Mouse (Mus musculus): ENCODE results near the gene Nid1. TPM values are rescaled to one million over a fixed set of nuclear protein-coding genes. Genes with fewer than 3 reads are reported as not detected.

Gene Nid1
- polyA plus RNA-seq, 2 experiments, result 16.9 to 18.3 TPM

- H3K9ac ChIP-seq (replicated peaks), result no peak overlapping the region
- no peak for TF ChIP-seq EP300 (IDR thresholded peaks at IDR 0.05; ENCODE audit: low read depth)
- no peak for TF ChIP-seq CTCF (IDR thresholded peaks at IDR 0.05; ENCODE audit: low read depth)
- WGBS (ENCODE audit: insufficient replicate concordance), result 53% methylated on average over 2 of the region's 2 CpGs
- no peak for DNase-seq (ENCODE audit: low read depth in 3 of 3, low spot score in 3 of 3)
- no peaks in the 10 kb centered on the region for H3K9me3 ChIP-seq (ENCODE audit: control insufficient read depth, low read length)
- ATAC-seq (ENCODE audit: insufficient read depth), result no peak
- H3K27me3 ChIP-seq (ENCODE audit: control insufficient read depth, insufficient read depth, low read length), result no peaks in the 10 kb centered on the region
- no peak overlapping the region for H3K4me2 ChIP-seq (ENCODE audit: low read depth)
- no peak overlapping the region for H3K4me3 ChIP-seq (ENCODE audit: insufficient read depth in 1 of 2, low read depth in 2 of 2, low read length in 2 of 2)
- no peaks in the 10 kb centered on the region for H3K4me1 ChIP-seq (replicated peaks; ENCODE audit: control insufficient read depth in 2 of 2, insufficient read depth in 2 of 2, low read length in 1 of 2)
- no peak overlapping the region for H3K27ac ChIP-seq
- no peaks in the 10 kb centered on the region for H3K36me3 ChIP-seq (replicated peaks; ENCODE audit: control insufficient read depth, insufficient read depth, low read depth)
Observed at GRCm38 (mm10) chr13:13484883-13485282, 47.5 kb downstream of the Nid1 start.

GRCm38 (mm10) chr13:13485682-13486081 lies 48.3 kb downstream of the Nid1 start:
- ATAC-seq (ENCODE audit: insufficient read depth), result no peak
- no peak for DNase-seq (ENCODE audit: low read depth in 3 of 3, low spot score in 3 of 3)
- TF ChIP-seq CTCF (IDR thresholded peaks at IDR 0.05; ENCODE audit: low read depth), result no peak
- Histone ChIP-seq H3K9ac (replicated peaks) (no peak overlapping the region), H3K4me3 (ENCODE audit: insufficient read depth in 1 of 2, low read depth in 2 of 2, low read length in 2 of 2) (no peak overlapping the region), H3K4me2 (ENCODE audit: low read depth) (no peak overlapping the region), H3K27ac (no peak overlapping the region), H3K27me3 (ENCODE audit: control insufficient read depth, insufficient read depth, low read length) (no peaks in the 10 kb centered on the region), H3K4me1 (replicated peaks; ENCODE audit: control insufficient read depth in 2 of 2, insufficient read depth in 2 of 2, low read length in 1 of 2) (no peaks in the 10 kb centered on the region), H3K9me3 (ENCODE audit: control insufficient read depth, low read length) (no peaks in the 10 kb centered on the region), H3K36me3 (replicated peaks; ENCODE audit: control insufficient read depth, insufficient read depth, low read depth) (no peaks in the 10 kb centered on the region)
- WGBS (ENCODE audit: insufficient replicate concordance), result 54% methylated on average over 4 of the region's 4 CpGs

GRCm38 (mm10) chr13:13487851-13488250 lies 50.5 kb downstream of the Nid1 start:
- Histone ChIP-seq H3K27ac (no peak overlapping the region), H3K4me3 (ENCODE audit: insufficient read depth in 1 of 2, low read depth in 2 of 2, low read length in 2 of 2) (no peak overlapping the region), H3K9ac (replicated peaks) (no peak overlapping the region), H3K9me3 (ENCODE audit: control insufficient read depth, low read length) (no peaks in the 10 kb centered on the region), H3K4me2 (ENCODE audit: low read depth) (no peak overlapping the region), H3K36me3 (replicated peaks; ENCODE audit: control insufficient read depth, insufficient read depth, low read depth) (no peaks in the 10 kb centered on the region), H3K4me1 (replicated peaks; ENCODE audit: control insufficient read depth in 2 of 2, insufficient read depth in 2 of 2, low read length in 1 of 2) (no peaks in the 10 kb centered on the region), H3K27me3 (ENCODE audit: control insufficient read depth, insufficient read depth, low read length) (no peaks in the 10 kb centered on the region)
- no peak for ATAC-seq (ENCODE audit: insufficient read depth)
- DNase-seq (ENCODE audit: low read depth in 3 of 3, low spot score in 3 of 3), result no peak
- TF ChIP-seq EP300 (IDR thresholded peaks at IDR 0.05; ENCODE audit: low read depth) (no peak), CTCF (IDR thresholded peaks at IDR 0.05; ENCODE audit: low read depth) (no peak)
- WGBS (ENCODE audit: insufficient replicate concordance), result 52% methylated on average over 1 of the region's 1 CpGs

- WGBS (ENCODE audit: insufficient replicate concordance), result 74% methylated on average over 5 of the region's 5 CpGs
- Histone ChIP-seq H3K36me3 (replicated peaks; ENCODE audit: control insufficient read depth, insufficient read depth, low read depth) (no peaks in the 10 kb centered on the region), H3K27me3 (ENCODE audit: control insufficient read depth, insufficient read depth, low read length) (no peaks in the 10 kb centered on the region), H3K4me3 (ENCODE audit: insufficient read depth in 1 of 2, low read depth in 2 of 2, low read length in 2 of 2) (no peak overlapping the region), H3K27ac (no peak overlapping the region), H3K9ac (replicated peaks) (no peak overlapping the region), H3K4me2 (ENCODE audit: low read depth) (no peak overlapping the region), H3K4me1 (replicated peaks; ENCODE audit: control insufficient read depth in 2 of 2, insufficient read depth in 2 of 2, low read length in 1 of 2) (no peaks in the 10 kb centered on the region), H3K9me3 (ENCODE audit: control insufficient read depth, low read length) (no peaks in the 10 kb centered on the region)
- no peak for DNase-seq (ENCODE audit: low read depth in 3 of 3, low spot score in 3 of 3)
- TF ChIP-seq EP300 (IDR thresholded peaks at IDR 0.05; ENCODE audit: low read depth), result no peak
- TF ChIP-seq CTCF (IDR thresholded peaks at IDR 0.05; ENCODE audit: low read depth), result no peak
- no peak for ATAC-seq (ENCODE audit: insufficient read depth)
Observed at GRCm38 (mm10) chr13:13489861-13490260, 52.5 kb downstream of the Nid1 start.

GRCm38 (mm10) chr13:13492151-13492550 lies 54.8 kb downstream of the Nid1 start:
- no peaks in the 10 kb centered on the region for H3K36me3 ChIP-seq (replicated peaks; ENCODE audit: control insufficient read depth, insufficient read depth, low read depth)
- H3K9ac ChIP-seq (replicated peaks), result no peak overlapping the region
- no peak overlapping the region for H3K27ac ChIP-seq
- ATAC-seq (ENCODE audit: insufficient read depth), result no peak
- 51% methylated on average over 2 of the region's 2 CpGs for WGBS (ENCODE audit: insufficient replicate concordance)
- no peaks in the 10 kb centered on the region for H3K9me3 ChIP-seq (ENCODE audit: control insufficient read depth, low read length)
- DNase-seq (ENCODE audit: low read depth in 3 of 3, low spot score in 3 of 3), result no peak
- TF ChIP-seq EP300 (IDR thresholded peaks at IDR 0.05; ENCODE audit: low read depth) (no peak), CTCF (IDR thresholded peaks at IDR 0.05; ENCODE audit: low read depth) (no peak)
- H3K27me3 ChIP-seq (ENCODE audit: control insufficient read depth, insufficient read depth, low read length), result no peaks in the 10 kb centered on the region
- H3K4me2 ChIP-seq (ENCODE audit: low read depth), result no peak overlapping the region
- H3K4me3 ChIP-seq (ENCODE audit: insufficient read depth in 1 of 2, low read depth in 2 of 2, low read length in 2 of 2), result no peak overlapping the region
- no peaks in the 10 kb centered on the region for H3K4me1 ChIP-seq (replicated peaks; ENCODE audit: control insufficient read depth in 2 of 2, insufficient read depth in 2 of 2, low read length in 1 of 2)

All from liver, embryonic 14.5 days (tissue).